Mouse (Mus musculus) lung, postnatal 25 days (tissue): ENCODE data around the gene Eif4a2.
A peak's percentile ranks its signal among the peaks of the same experiment; 100 is the strongest.

Experiments
- DNase-seq: peaks from one replicate; pipeline ENCODE4 v3.0.0; 2022; ENCODE audit warnings: low spot score

Gene Eif4a2

DNA sequence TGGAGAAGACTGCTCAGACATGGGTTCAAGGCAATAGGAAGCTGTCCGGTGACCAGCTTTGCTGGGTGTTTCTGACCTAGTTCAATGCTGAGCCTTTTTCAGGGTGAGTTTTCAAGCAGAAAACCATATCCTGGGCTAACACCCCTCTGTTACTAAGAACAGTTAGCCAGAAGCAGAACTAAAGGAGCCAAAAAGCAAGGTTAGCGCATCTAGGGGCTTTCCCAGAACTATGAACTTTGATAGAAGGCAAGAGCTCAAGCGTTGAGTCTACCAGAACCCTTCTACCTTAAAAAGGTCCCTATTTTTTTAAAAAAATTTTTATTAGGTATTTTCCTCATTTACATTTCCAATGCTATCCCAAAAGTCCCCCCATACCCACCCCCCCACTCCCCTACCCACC lies 33.7 kb downstream of the Eif4a2 start:
- DNase-seq: no peak

DNA sequence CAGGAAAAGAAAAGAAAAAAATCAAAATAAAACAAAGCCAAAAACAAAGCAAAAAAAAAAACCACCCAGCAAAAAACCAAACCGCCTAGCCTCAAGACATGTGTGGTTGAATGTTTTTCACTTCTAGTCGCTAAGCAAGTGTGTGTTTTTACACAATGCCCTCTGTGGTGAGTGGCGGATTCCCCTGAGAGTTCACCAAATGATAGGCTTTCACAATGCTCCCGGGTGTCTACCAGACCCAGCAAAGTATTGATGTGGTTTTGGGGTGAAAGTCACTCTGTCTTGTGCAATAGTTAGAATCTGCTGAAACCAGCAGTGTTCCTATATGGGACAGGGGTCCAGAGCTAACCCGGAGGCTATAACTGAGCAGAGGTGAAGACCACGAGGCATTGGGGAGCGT lies 37.1 kb downstream of the Eif4a2 start:
- DNase-seq: peak; percentile 49

DNA sequence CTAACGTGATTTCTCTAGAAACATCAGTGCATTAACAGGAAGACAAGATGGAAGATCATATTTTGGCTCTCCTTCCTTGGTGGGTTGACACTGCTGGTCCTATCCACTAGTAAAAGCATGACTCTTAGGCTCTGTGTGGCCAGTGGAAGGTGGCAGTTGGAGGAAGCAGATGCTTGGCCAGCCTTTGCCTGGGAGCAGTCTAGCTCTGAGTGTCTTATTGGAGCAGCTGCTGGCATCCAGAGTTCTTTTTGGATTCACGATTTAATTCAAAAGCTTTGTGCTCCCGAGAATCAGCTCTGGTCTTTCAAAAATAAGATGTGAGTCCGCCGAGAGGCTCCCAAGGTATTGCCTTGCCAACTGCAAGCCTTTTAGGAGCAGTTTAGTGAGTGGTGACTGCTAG lies 38.0 kb downstream of the Eif4a2 start:
- DNase-seq: no peak

DNA sequence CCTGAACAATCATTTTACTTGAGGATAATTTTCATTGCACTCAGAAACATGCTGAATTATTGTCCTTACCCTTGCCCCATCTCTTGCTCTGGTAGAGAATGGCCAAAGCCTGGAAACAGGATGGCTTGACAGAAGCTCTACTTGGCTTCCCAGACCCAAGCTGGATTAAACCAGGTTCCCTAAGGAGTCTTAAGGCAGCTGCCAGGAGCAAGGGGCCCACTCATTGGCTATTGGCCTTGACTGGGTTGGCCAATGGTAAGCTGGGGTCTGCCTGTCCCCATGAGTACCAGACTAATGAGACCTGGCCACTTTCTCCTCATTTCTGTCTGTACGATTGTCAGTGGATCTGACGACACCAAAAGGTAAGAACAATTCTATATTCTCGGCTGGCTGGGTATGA lies 39.0 kb downstream of the Eif4a2 start, which contains the start of gene Adipoq:
Adipoq (plus strand) TSS at position 257 of the 400 bp plus-strand sequence.
- no peak for DNase-seq

DNA sequence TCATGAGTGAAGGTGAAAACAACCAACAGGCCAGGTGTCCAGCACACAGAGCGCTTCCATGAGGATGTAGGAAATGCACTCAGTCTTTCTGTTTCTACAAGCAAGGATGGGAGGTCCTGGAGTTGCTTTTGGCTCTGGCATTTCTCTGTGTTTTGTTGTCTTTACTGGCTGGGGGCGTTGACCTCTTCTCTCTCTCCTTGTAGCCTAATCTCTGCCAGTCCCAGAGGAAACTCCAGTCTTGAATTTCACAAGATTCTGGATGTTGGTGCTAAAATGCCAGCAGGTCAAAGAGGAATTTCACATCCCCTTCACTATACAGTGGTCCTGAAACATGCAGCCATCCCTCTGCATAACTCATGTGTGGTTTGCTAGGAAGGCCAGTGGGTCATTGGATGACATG lies 41.7 kb downstream of the Eif4a2 start:
- no peak for DNase-seq

DNA sequence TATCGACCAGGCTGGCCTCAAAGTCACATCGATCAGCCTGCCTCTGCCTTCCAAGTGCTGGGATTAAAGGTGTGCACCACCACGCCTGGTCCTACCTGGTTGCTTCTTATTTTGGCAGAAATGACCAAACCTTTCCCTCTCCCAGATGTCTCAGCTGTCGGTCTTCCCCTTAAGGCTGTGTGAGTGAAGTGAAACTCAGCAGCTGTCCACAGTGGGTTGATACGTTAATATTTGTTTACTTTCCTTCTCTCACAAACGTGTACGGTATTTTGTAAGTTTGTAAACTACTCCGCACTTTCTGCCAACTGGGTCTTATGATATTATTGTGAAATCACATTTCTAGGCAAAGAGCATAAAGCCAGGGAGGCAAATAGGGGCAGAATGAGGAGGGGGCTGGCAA lies 42.2 kb downstream of the Eif4a2 start:
- no peak for DNase-seq

DNA sequence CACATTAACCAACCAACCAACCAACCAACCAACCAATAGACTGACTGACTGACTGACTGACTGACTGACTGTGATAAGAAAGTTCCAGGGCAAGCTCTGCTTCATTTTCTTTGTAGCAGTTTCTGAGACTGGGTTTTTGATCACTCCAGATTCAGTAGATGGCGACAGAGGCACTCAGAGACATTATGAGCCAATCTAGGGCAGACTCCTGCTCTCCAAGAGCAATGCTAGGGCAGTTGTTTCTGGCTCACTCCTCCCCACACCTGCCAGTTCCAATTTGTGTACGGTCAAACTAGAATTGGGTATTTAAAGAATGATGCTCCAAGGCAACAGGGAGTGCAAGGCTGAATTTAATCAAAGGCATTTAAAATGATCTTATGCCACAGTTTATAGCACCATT lies 44.2 kb downstream of the Eif4a2 start:
- peak; percentile 53 for DNase-seq

DNA sequence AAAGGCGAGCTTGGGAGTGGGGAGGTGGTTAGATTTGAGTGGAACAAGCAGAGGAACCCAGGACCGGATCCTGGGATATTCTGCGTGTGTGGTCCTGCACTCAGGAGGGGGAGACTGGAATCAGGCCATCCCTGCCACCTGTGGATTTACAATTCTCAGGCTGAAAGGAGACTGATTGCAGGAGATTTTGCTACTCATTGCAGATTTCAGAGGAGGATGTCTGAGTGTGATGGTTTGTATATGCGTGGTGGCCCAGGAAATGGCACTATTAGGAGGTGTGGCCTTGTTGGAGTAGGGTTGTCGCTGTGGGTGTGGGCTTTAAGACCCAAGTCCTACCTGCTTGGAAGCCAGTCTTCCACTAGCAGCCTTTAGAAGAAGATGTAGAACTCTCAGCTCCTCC lies 47.0 kb downstream of the Eif4a2 start:
- DNase-seq: no peak

DNA sequence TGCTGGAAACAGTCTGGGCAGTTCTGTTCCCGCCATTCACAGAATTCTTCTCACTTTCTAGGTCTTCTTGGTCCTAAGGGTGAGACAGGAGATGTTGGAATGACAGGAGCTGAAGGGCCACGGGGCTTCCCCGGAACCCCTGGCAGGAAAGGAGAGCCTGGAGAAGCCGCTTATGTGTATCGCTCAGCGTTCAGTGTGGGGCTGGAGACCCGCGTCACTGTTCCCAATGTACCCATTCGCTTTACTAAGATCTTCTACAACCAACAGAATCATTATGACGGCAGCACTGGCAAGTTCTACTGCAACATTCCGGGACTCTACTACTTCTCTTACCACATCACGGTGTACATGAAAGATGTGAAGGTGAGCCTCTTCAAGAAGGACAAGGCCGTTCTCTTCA lies 49.8 kb downstream of the Eif4a2 start:
- DNase-seq: no peak

DNA sequence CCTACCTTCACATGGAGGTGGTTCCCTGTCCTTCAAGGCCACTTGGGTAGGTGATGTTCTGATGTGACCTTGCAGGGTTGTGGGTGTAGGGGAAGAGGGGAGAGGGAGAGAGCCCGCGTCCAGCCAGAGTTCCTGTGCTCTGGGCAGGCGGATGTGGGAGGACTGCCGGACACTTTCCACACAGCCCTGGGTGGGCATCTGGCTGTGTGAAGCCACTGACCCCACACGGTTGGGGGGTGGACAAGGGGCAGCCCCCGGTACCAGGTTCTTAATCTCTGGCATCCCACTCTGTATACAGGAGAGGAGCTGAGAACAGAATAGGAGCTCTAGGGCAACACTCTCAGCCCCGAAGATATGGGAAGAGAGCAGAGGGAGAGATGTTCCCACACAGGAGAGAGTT lies 51.0 kb downstream of the Eif4a2 start:
- DNase-seq: no peak

DNA sequence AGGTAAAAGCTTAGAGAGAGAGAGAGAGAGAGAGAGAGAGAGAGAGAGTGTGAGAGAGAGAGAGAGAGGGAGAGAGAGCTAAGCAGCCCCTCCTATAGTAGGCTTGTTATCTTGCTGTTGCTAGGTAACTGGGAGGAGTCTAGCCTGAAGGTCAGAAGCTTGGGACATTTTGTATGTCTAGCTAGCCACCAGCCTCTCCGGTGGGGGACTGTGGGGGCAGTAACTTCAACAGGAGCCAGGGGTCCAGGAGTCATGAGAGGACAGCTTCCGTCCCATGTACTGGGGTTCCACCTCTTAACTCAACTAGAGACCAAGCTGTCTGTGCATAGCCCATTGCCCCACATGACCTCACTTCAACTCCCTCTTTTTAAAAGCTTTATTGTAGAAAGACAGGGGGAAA lies 51.7 kb downstream of the Eif4a2 start:
- no peak for DNase-seq

DNA sequence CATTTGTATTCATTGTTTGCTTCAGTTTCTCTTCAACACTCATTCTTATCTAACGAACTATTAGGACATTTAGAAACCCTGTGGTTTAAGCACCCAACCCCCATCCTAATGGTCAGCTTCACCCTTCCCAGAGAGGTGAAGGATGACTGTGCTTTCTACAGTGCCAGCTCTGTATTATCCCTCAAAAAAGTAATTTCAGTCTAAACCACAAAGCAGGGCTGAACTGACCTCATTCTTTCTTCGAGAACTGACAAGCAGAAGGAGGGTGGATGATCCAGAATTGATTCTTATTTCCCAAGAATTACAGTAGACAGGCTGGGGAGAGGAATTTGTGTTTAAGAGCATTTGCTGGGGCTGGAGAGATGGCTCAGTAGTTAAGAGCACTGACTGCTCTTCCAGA lies 52.5 kb downstream of the Eif4a2 start:
- no peak for DNase-seq

DNA sequence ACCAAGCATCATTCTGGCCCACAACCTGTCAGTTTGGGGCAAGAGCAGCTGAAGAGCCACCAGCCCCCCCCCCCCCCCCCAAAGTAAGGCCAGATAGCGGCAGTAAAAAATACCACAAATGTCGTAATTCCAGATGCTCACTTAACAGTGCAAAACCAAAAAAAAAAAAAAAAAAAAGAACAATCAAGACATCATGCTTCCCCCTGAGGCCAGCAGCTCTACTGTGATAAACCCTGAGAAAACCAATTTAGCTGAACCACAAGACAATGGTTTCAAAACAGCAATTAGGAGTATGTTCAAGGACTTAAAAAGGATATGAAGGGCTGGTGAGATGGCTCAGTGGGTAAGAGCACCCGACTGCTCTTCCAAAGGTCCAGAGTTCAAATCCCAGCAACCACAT lies 54.9 kb downstream of the Eif4a2 start:
- no peak for DNase-seq
